23 mouse cellular contexts compared by ENCODE assay signal in genomic region chr3:138156651-138157050, GRCm38 (mm10). TPM values are rescaled to one million over a fixed set of nuclear protein-coding genes. Genes with fewer than 3 reads are reported as not detected.
A peak's percentile ranks its signal among the peaks of the same experiment; 100 is the strongest.
DNase-seq lines count a peak whose midpoint lies in the region; ATAC-seq and TF ChIP-seq lines count a peak whose summit lies in the region.
"Had no signal": no experiment of that assay in that cellular context is flagged by ENCODE, and none has a peak within 500 bp of the region (broad histone marks: within the 10 kb centered on the region; RNA-seq: fewer than 3 reads in every experiment).

No protein-coding gene starts in this region.

- intact Hi-C loops in gastrocnemius, postnatal 14 days (cut with DNase I; ENCODE audit: low total_unique reads): no loop called here

- no peak for ATAC-seq in embryonic facial prominence, embryonic 13.5 days (ENCODE audit: insufficient number of reproducible peaks, insufficient read depth, low FRiP score, low TSS enrichment, low read depth)
- 0 out of 2 replicates have a peak, but pooled peaks have one; percentile 16 for ATAC-seq in midbrain, postnatal 0 days (ENCODE audit: low FRiP score)
- no peak for ATAC-seq in midbrain, embryonic 11.5 days (ENCODE audit: low FRiP score)
- ATAC-seq in embryonic facial prominence, embryonic 15.5 days (ENCODE audit: insufficient number of reproducible peaks, low FRiP score, low TSS enrichment, low read depth): no peak
- no peak for ATAC-seq in erythroblast, adult 5-6 weeks (replicated peaks; ENCODE audit: low FRiP score, poor library complexity, severe bottlenecking)
- ATAC-seq: intestine, embryonic 15.5 days had no signal

- TF ChIP-seq CTCF in midbrain, postnatal 0 days (IDR thresholded peaks at IDR 0.05): no peak

- H3K27me3 ChIP-seq in embryonic facial prominence, embryonic 13.5 days: no peaks in the 10 kb centered on the region
- H3K27me3 ChIP-seq in embryonic facial prominence, embryonic 10.5 days (replicated peaks; ENCODE audit: low read depth, poor library complexity, severe bottlenecking): no peaks in the 10 kb centered on the region
- no peaks in the 10 kb centered on the region for H3K27me3 ChIP-seq in midbrain, postnatal 0 days (ENCODE audit: insufficient read depth, low read length)
- no peaks in the 10 kb centered on the region for H3K27me3 ChIP-seq in midbrain, embryonic 11.5 days (ENCODE audit: control insufficient read depth, insufficient read depth, low read length)
- H3K27me3 ChIP-seq in embryonic facial prominence, embryonic 15.5 days: no peaks in the 10 kb centered on the region
- H3K27me3 ChIP-seq: forebrain, embryonic 12.5 days; hindbrain, embryonic 12.5 days; intestine, embryonic 15.5 days had no signal

- peak overlapping the region; percentile 55 for H3K27ac ChIP-seq in embryonic facial prominence, embryonic 13.5 days
- no peak overlapping the region; the same call in 1 of the 2 replicates for H3K27ac ChIP-seq in embryonic facial prominence, embryonic 10.5 days (replicated peaks)
- H3K27ac ChIP-seq in midbrain, postnatal 0 days (ENCODE audit: low read depth, low read length): 0 out of 2 replicates have a peak overlapping the region, but pooled peaks have one; percentile 9
- no peak overlapping the region for H3K27ac ChIP-seq in midbrain, embryonic 11.5 days (ENCODE audit: low read depth, low read length)
- H3K27ac ChIP-seq in embryonic facial prominence, embryonic 15.5 days (replicated peaks): 0 out of 2 replicates have a peak overlapping the region, but pooled peaks have one; percentile 36
- H3K27ac ChIP-seq: forebrain, embryonic 12.5 days; heart, embryonic 10.5 days; hindbrain, embryonic 12.5 days; intestine, embryonic 15.5 days had no signal

- no peak overlapping the region for H3K9ac ChIP-seq in embryonic facial prominence, embryonic 13.5 days
- no peak overlapping the region for H3K9ac ChIP-seq in midbrain, postnatal 0 days (replicated peaks; ENCODE audit: low read length, poor library complexity, severe bottlenecking)
- H3K9ac ChIP-seq in midbrain, embryonic 11.5 days (ENCODE audit: low read length): no peak overlapping the region
- no peak overlapping the region for H3K9ac ChIP-seq in embryonic facial prominence, embryonic 15.5 days
- H3K9ac ChIP-seq: forebrain, embryonic 12.5 days; hindbrain, embryonic 12.5 days; intestine, embryonic 15.5 days had no signal

- DNase-seq in embryonic facial prominence, embryonic 10.5 days (ENCODE audit: low spot score): no peak
- DNase-seq in gastrocnemius, postnatal 14 days: peak; percentile 17
- no peak for DNase-seq in gastrocnemius, postnatal 10 days
- peak; percentile 30 for DNase-seq in midbrain, postnatal 0 days (ENCODE audit: low spot score)
- no peak for DNase-seq in midbrain, embryonic 11.5 days (ENCODE audit: low spot score, missing footprints)
- DNase-seq: adrenal gland, adult 8-10 months; adrenal gland, postnatal 36 days; cerebellum, adult 9-11 months; heart, adult 18-20 months; heart, postnatal 10 days; heart, postnatal 4 days; kidney, adult 2 months had no signal

- no peaks in the 10 kb centered on the region for H3K4me1 ChIP-seq in embryonic facial prominence, embryonic 13.5 days
- H3K4me1 ChIP-seq in embryonic facial prominence, embryonic 10.5 days: peaks cover 7% of the 10 kb centered on the region; the same call in 1 of the 2 replicates
- H3K4me1 ChIP-seq in midbrain, postnatal 0 days (ENCODE audit: insufficient read depth, low read length): no peaks in the 10 kb centered on the region
- no peaks in the 10 kb centered on the region for H3K4me1 ChIP-seq in midbrain, embryonic 11.5 days (ENCODE audit: control insufficient read depth, insufficient read depth, low read length)
- no peaks in the 10 kb centered on the region for H3K4me1 ChIP-seq in embryonic facial prominence, embryonic 15.5 days
- H3K4me1 ChIP-seq: forebrain, embryonic 12.5 days; heart, embryonic 10.5 days; hindbrain, embryonic 12.5 days; intestine, embryonic 15.5 days had no signal

- no peak overlapping the region for H3K4me3 ChIP-seq in embryonic facial prominence, embryonic 13.5 days
- no peak overlapping the region for H3K4me3 ChIP-seq in embryonic facial prominence, embryonic 10.5 days
- H3K4me3 ChIP-seq in midbrain, postnatal 0 days (ENCODE audit: low read depth, low read length): no peak overlapping the region
- H3K4me3 ChIP-seq in midbrain, embryonic 11.5 days (ENCODE audit: low read depth, low read length): no peak overlapping the region
- no peak overlapping the region for H3K4me3 ChIP-seq in embryonic facial prominence, embryonic 15.5 days (replicated peaks)
- H3K4me3 ChIP-seq: forebrain, embryonic 12.5 days; heart, embryonic 10.5 days; hindbrain, embryonic 12.5 days; intestine, embryonic 15.5 days had no signal

- H3K4me2 ChIP-seq in embryonic facial prominence, embryonic 13.5 days: no peak overlapping the region
- no peak overlapping the region for H3K4me2 ChIP-seq in midbrain, postnatal 0 days (ENCODE audit: low read depth, low read length, poor library complexity, severe bottlenecking)
- H3K4me2 ChIP-seq in midbrain, embryonic 11.5 days: no peak overlapping the region
- H3K4me2 ChIP-seq in embryonic facial prominence, embryonic 15.5 days (replicated peaks): no peak overlapping the region
- H3K4me2 ChIP-seq: forebrain, embryonic 12.5 days; hindbrain, embryonic 12.5 days; intestine, embryonic 15.5 days had no signal

- no peaks in the 10 kb centered on the region for H3K9me3 ChIP-seq in embryonic facial prominence, embryonic 13.5 days
- no peaks in the 10 kb centered on the region for H3K9me3 ChIP-seq in embryonic facial prominence, embryonic 10.5 days
- H3K9me3 ChIP-seq in midbrain, postnatal 0 days (ENCODE audit: low read length): no peaks in the 10 kb centered on the region
- no peaks in the 10 kb centered on the region for H3K9me3 ChIP-seq in midbrain, embryonic 11.5 days (ENCODE audit: control insufficient read depth, low read length)
- no peaks in the 10 kb centered on the region for H3K9me3 ChIP-seq in embryonic facial prominence, embryonic 15.5 days (replicated peaks)
- H3K9me3 ChIP-seq: forebrain, embryonic 12.5 days; heart, embryonic 10.5 days; hindbrain, embryonic 12.5 days; intestine, embryonic 15.5 days had no signal

- WGBS in embryonic facial prominence, embryonic 13.5 days: 51% methylated on average over 10 of the region's 10 CpGs
- WGBS in embryonic facial prominence, embryonic 10.5 days: 74% methylated on average over 10 of the region's 10 CpGs
- WGBS in midbrain, postnatal 0 days: 64% methylated on average over 10 of the region's 10 CpGs
- WGBS in midbrain, embryonic 11.5 days: 72% methylated on average over 10 of the region's 10 CpGs
- 51% methylated on average over 10 of the region's 10 CpGs for WGBS in embryonic facial prominence, embryonic 15.5 days

- peaks cover 12% of the 10 kb centered on the region for H3K36me3 ChIP-seq in embryonic facial prominence, embryonic 13.5 days
- H3K36me3 ChIP-seq in embryonic facial prominence, embryonic 10.5 days (replicated peaks): peaks cover 45% of the 10 kb centered on the region
- H3K36me3 ChIP-seq in midbrain, postnatal 0 days (ENCODE audit: insufficient read depth, low read length): no peaks in the 10 kb centered on the region
- peaks cover 4% of the 10 kb centered on the region; the same call in 1 of the 2 replicates for H3K36me3 ChIP-seq in midbrain, embryonic 11.5 days (ENCODE audit: control insufficient read depth, insufficient read depth, low read length)
- H3K36me3 ChIP-seq in embryonic facial prominence, embryonic 15.5 days: peaks cover 10% of the 10 kb centered on the region

RNA-seq across cellular contexts. Expression of gene Mttp, which starts 11.9 kb away (rescaled TPM):
- 8.7 and 13.3 TPM in 2 replicates for polyA plus RNA-seq in embryonic facial prominence, embryonic 13.5 days (2015; fragmentation: Nextera tagmentation; extraction: Ambion mirVana)
- polyA plus RNA-seq in embryonic facial prominence, embryonic 10.5 days (2016; fragmentation: Nextera tagmentation; extraction: Ambion mirVana): 9.8 and 10.0 TPM in 2 replicates
- total RNA-seq in gastrocnemius, postnatal 14 days (2021): 1 to 10 TPM; 1.9 to 2.7 TPM
- 1 to 10 TPM; 3.6 to 3.7 TPM for total RNA-seq in gastrocnemius, postnatal 10 days (2021)
- total RNA-seq in midbrain, postnatal 0 days (2014; rRNA removed): 4.9 and 8.1 TPM in 2 replicates
- polyA plus RNA-seq in midbrain, postnatal 0 days (2015; fragmentation: Nextera tagmentation; extraction: Ambion mirVana): 6.1 and 6.7 TPM in 2 replicates
- polyA plus RNA-seq in midbrain, embryonic 11.5 days (2014; fragmentation: Nextera tagmentation; extraction: Ambion mirVana): 10.0 and 10.7 TPM in 2 replicates
- polyA plus RNA-seq in embryonic facial prominence, embryonic 15.5 days (2015; fragmentation: Nextera tagmentation; extraction: Ambion mirVana): 7.9 and 8.7 TPM in 2 replicates
- 0.77 and 1.3 TPM in 2 replicates for total RNA-seq in erythroblast, adult 5-6 weeks (2015; ENCODE audit: low replicate concordance)
- 0.51 and 1.4 TPM in 2 replicates for total RNA-seq in erythroblast, adult 5-6 weeks (2017; ENCODE audit: low replicate concordance)

RNA-seq across cellular contexts. Expression of gene Trmt10a, which starts 13.4 kb away (rescaled TPM):
- 12.4 and 14.0 TPM in 2 replicates for polyA plus RNA-seq in embryonic facial prominence, embryonic 13.5 days (2015; fragmentation: Nextera tagmentation; extraction: Ambion mirVana)
- polyA plus RNA-seq in embryonic facial prominence, embryonic 10.5 days (2016; fragmentation: Nextera tagmentation; extraction: Ambion mirVana): 18.1 and 20.0 TPM in 2 replicates
- total RNA-seq in gastrocnemius, postnatal 14 days (2021): 1 to 10 TPM; 2.4 to 2.5 TPM
- total RNA-seq in gastrocnemius, postnatal 10 days (2021): 1 to 10 TPM; 4.2 to 4.5 TPM
- total RNA-seq in midbrain, postnatal 0 days (2014; rRNA removed): 2.5 and 5.3 TPM in 2 replicates
- 8.4 and 9.5 TPM in 2 replicates for polyA plus RNA-seq in midbrain, postnatal 0 days (2015; fragmentation: Nextera tagmentation; extraction: Ambion mirVana)
- polyA plus RNA-seq in midbrain, embryonic 11.5 days (2014; fragmentation: Nextera tagmentation; extraction: Ambion mirVana): 14.9 and 19.5 TPM in 2 replicates
- polyA plus RNA-seq in embryonic facial prominence, embryonic 15.5 days (2015; fragmentation: Nextera tagmentation; extraction: Ambion mirVana): 7.7 and 10.8 TPM in 2 replicates
- total RNA-seq in erythroblast, adult 5-6 weeks (2015; ENCODE audit: low replicate concordance): 0.77 and 3.3 TPM in 2 replicates
- total RNA-seq in erythroblast, adult 5-6 weeks (2017; ENCODE audit: low replicate concordance): 3.8 and 12.3 TPM in 2 replicates

RNA-seq across cellular contexts. Expression of gene 4930579F01Rik, which starts 37.0 kb away (rescaled TPM):
- polyA plus RNA-seq in embryonic facial prominence, embryonic 13.5 days (2015; fragmentation: Nextera tagmentation; extraction: Ambion mirVana): 0.74 and 0.81 TPM in 2 replicates
- polyA plus RNA-seq in embryonic facial prominence, embryonic 10.5 days (2016; fragmentation: Nextera tagmentation; extraction: Ambion mirVana): not detected in 2 replicates
- total RNA-seq in gastrocnemius, postnatal 14 days (2021): not detected
- total RNA-seq in gastrocnemius, postnatal 10 days (2021): not detected
- total RNA-seq in midbrain, postnatal 0 days (2014; rRNA removed): not detected in 2 replicates
- not detected in 2 replicates for polyA plus RNA-seq in midbrain, postnatal 0 days (2015; fragmentation: Nextera tagmentation; extraction: Ambion mirVana)
- polyA plus RNA-seq in midbrain, embryonic 11.5 days (2014; fragmentation: Nextera tagmentation; extraction: Ambion mirVana): not detected in 2 replicates
- polyA plus RNA-seq in embryonic facial prominence, embryonic 15.5 days (2015; fragmentation: Nextera tagmentation; extraction: Ambion mirVana): 0.12 and 0.36 TPM in 2 replicates
- not detected in 2 replicates for total RNA-seq in erythroblast, adult 5-6 weeks (2015; ENCODE audit: low replicate concordance)
- total RNA-seq in erythroblast, adult 5-6 weeks (2017; ENCODE audit: low replicate concordance): not detected in 2 replicates
- total RNA-seq: adrenal gland, adult 8-10 months; adrenal gland, postnatal 36 days; ES-E14; gastrocnemius, postnatal 4 days; heart, adult 18-20 months; heart, postnatal 10 days; heart, postnatal 4 days had no signal
- polyA plus RNA-seq: cortical plate, adult 2 months; forebrain, embryonic 12.5 days; heart, embryonic 10.5 days; heart, embryonic 14.5 days; hindbrain, embryonic 12.5 days; kidney, adult 2 months had no signal

Comparison
In these comparisons a context has a peak if more than half of its experiments do, and no peak if none do; other contexts are left out.
1. H3K27ac ChIP-seq: peak in embryonic facial prominence, embryonic 13.5 days (single experiment), midbrain, postnatal 0 days (single experiment) and embryonic facial prominence, embryonic 15.5 days (single experiment); none in embryonic facial prominence, embryonic 10.5 days (single experiment) and midbrain, embryonic 11.5 days (single experiment).
2. DNase-seq: peak in gastrocnemius, postnatal 14 days (single experiment) and midbrain, postnatal 0 days (single experiment); none in embryonic facial prominence, embryonic 10.5 days (single experiment), gastrocnemius, postnatal 10 days (single experiment) and midbrain, embryonic 11.5 days (single experiment).